Mouse (Mus musculus): Measurements from ENCODE around the gene Chrm5.
A peak's percentile ranks its signal among the peaks of the same experiment; 100 is the strongest.

Gene Chrm5

GRCm38 (mm10) chr2:112480669-112481068, at the start of gene Chrm5:
Chrm5 (minus strand) TSS chr2:112480769.
- no peak for DNase-seq

GRCm38 (mm10) chr2:112526933-112527332, 46.4 kb upstream of the Chrm5 start:
- no peak for DNase-seq

DNA sequence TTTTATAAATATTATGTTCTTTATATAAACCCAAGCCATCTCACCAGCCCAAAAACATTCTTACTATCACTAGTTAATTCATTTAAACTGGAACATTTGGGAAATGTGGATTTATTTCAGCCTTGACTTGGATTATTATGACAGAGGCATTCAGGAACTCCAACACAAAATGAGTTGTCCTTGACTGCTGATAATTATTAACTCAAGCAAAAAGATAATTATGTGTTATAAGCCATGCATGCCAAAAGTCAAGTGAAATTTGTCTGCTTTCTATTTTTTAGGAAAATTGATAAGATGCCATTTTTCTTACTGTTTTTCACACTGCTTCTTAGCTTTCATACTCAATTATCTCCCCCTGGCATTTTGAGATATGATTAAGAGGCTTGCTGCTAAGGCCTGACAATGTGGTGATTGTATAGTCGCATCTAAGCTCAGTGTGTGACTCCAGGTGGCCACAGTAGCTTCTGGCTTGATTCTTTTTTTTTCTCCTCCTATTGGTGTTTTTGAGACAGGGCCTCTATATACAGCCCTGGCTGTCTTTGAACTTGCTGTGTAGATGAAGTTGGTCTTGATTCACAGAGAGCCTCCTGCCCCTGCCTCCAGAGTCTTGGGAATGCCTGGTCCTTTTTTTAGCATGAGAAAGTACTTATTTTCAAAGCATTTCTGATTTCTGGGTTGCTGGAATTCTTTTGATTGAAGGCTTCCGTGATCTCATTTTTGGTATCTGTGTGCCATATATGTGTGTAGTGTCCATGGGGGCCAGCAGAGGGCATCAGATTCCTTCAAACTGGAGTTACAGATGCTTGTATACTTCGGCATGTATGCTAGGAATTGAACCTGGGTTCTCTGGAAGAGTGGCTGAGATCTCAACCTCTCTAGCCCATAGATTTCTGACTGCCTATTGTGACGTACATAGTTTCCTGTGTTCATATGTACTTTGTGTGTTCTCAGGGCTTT, 40.2 kb upstream of the Chrm5 start:
- no peak for DNase-seq

DNA sequence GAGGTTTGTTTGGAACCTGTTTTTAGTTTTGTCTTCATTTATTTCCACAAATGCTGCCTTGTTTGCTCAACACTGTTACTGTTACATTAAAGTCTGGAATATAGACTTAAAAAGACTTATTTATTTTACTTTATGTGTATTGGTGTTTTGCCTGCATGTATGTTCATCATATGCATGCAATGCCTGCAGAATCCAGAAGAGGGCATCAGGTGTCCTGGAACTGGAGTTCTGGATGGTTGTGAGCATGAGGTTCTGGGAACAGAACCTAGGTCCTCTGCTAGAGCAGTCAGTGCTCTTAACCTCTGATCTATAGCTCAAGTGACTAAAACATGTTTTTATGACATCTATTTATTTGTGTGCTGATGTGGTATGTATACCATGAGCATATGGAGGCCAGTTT, 38.0 kb upstream of the Chrm5 start:
- no peak for DNase-seq

DNA sequence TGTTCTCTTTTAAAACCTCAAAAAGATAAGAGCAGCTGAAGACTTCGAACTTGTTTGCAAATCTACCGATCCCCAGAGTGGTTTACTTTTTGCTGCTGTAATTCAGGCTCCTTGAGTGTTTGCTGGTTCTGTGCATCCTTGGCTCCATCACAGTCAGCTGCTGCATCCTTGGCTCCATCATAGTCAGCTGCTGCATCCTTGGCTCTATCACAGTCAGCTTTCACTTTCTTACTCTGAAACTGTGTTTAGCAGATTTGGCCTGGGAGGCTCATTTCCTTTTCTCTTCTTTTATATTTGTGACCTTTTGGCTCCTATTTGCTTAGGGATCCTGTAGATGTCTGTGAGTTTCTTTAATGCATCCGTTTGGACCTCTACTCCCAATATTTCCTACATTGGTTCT, 36.6 kb upstream of the Chrm5 start:
- DNase-seq = no peak

DNA sequence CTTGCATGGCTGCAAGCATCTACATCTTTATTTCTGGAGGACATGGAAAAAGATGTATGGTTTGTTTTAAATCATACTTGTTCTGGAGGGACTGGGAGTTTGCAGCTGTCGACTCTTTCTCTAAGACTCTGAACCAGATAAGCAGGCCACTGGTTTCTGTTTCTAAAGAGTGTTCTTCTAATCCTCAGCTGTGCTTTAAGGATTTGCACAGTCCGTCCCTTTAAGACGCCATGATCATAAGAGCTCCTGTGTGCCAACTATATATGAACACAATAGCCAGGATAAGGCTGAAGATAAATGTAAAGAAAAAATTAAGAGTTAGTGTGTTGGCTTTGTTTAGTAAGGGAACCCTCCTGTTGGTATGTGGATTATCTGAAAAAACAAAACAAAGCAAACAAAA, 36.2 kb upstream of the Chrm5 start:
- DNase-seq = no peak

GRCm38 (mm10) chr2:112513036-112513435, 32.5 kb upstream of the Chrm5 start:
- DNase-seq = no peak

GRCm38 (mm10) chr2:112510140-112510539, 29.6 kb upstream of the Chrm5 start:
- no peak for DNase-seq

- no peak for DNase-seq
Measured at GRCm38 (mm10) chr2:112507444-112507843, 26.9 kb upstream of the Chrm5 start.

- no peak for DNase-seq
Measured at GRCm38 (mm10) chr2:112506841-112507435, 26.4 kb upstream of the Chrm5 start.

DNA sequence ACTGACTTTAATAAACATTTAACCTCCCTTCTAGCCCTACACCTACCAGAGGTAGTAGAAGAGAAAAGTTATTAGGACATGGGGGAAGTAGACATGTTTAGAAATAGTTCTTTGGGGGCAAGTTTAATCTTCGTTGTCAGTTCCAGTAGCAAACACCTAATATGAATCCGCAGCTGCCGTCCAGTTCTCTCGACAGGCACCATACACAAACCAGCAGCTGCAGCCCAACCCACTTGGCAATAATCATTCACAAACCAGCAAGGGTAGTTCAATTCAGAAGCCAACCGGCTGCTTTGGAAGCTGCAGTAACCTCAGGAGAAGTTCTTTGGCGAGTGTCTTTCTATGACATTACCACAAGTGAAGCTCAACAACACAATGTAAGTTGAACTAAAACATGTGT, 23.4 kb upstream of the Chrm5 start:
- DNase-seq = no peak

DNA sequence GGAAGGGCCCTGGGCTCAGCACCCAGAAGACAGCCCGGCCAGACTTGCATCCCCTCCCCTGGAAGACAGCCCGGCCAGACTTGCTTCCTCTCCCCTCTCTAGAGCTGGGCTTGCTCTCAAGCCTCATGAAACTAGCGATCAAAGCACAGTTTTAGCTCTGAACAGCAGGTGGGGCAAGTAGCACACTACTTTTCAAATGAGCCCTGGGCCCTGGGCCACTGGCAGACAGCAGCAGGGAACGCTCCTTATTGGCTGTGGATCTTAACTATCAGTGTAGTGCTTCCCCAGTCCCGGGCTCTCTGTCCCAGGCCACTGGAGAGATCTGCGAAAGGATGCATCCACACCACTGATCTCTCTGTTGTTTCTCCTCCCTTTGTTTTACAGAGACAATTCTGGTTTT, 20.6 kb upstream of the Chrm5 start:
- peak; percentile 45 to 55 for DNase-seq

GRCm38 (mm10) chr2:112497851-112498250, 17.3 kb upstream of the Chrm5 start:
- DNase-seq = no peak

DNA sequence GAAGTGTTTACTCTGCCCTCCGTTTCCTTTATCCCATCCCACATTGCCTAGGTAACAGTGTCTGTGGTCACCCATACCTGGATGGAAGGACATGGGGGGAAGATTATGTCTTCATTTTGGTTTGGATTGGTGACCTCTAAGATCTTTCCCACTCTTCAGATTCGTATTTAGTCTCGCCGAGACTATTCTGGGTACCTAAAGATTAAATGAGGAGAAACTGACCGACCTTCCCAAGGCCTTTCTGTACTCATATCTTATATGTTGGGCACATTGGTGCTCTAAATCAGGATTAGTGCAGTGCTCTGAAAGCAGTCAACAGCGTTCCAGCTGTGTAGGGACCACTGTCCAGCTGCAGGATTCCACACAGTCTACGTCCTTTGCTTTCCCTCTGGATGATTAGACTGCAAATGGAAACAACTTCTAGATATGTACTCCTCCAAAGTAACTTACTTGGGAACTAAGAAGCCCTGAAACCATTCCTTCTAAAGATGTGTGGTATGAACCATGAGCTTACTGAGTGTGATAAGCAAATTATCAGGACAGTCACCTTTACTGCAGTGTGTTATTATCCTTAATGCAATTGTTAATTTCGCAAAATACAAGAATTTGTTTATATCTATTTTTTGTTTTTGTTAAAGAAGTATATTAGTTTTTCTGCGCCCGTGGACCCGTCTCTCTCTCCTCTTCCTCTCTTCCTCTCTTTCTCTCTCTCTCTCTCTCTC, 13.1 kb upstream of the Chrm5 start:
- DNase-seq = no peak

DNA sequence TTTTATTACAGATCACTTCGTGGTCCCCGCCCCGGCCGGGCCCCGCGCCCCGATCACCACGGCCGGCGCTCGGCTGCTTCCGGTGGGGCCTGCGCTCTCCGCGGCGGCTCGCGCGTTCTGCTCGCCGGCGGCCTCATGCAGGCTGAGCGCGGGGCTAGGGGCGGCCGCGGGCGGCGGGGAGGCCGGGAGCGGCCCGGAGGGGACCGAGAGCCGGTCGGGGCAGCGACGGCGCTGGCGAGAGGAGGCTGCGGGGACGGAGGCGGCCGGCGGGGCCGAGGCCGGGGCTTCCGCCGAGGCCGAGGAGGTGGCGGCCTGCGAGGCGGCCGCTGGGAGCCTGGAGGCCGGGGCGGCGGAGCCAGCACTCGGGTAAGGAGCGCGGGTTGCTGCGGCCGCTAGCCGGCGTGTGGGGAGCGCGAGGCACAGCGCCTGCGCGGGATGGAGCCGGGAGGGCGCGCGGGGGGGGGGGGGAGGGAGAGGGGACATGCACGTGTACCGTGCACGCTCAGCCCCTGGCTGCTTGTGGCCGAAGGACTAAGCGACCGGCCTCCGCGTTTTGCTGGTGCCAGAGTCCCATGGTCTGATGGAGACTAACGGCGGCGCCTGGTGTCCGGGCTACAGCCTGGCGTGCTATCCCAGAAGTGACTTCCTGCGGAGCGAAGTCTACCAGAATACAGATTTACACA, 12.4 kb upstream of the Chrm5 start, which contains the start of gene Aven:
TSS of gene Aven (plus strand) at position 109 of the 683 bp plus-strand sequence.
- peak; percentile 82 to 93 for DNase-seq

- DNase-seq = no peak
Measured at GRCm38 (mm10) chr2:112492431-112492855, 11.9 kb upstream of the Chrm5 start.

- no peak for DNase-seq
Measured at GRCm38 (mm10) chr2:112491629-112492028, 11.1 kb upstream of the Chrm5 start.

DNA sequence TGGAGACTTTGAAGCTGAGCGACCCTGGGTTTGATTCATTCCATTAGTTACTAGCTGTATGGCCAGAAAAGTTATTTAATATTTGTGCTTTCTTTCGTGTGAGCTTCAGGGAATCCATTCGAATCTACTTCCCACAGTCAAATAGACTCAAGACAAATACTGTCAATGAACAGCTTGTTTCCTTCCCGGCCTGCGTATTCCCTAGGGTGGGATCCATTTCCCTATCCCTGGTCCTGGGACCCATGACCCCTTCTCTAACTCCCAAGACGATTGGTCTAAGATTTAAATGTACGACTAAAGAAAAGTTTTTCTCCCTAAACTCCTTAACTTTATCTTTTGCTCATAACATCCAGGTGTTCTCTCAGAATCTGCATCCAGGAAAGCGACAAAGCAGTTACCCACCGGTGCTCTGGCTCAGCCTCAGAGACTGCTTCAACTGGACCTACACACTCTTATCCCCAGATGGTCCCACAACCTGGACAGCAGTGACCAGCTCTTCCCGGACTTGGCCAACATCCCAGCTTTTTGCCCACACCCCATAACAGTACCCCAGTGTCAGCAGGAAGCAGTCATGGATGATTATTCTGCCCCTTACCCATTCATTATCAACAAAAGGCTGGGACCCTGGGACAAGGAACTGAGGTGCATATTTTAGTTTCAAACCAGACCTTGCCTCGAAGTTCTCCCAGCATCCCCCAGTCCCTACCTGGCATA, 10.1 kb upstream of the Chrm5 start:
- no peak for DNase-seq

DNA sequence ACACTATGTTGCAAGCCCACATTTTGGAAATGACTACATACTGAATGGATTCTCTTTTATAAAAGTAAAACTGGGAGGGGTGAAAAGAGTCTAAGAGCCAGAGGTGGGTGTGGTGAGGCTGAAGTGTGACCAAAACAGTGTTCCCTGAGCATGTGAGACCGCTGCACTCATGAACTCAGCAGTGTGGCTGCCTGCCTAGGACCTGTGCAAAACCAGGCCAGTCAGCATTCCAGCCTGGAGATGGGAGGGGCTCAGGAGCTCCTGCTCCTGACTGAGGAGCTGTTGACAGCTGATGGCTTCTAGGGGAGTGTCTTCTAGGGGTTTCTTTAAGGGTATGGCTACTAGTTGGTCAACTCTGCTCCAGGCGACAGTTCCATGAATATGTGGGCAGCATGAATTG, 4.3 kb upstream of the Chrm5 start:
- no peak for DNase-seq

DNA sequence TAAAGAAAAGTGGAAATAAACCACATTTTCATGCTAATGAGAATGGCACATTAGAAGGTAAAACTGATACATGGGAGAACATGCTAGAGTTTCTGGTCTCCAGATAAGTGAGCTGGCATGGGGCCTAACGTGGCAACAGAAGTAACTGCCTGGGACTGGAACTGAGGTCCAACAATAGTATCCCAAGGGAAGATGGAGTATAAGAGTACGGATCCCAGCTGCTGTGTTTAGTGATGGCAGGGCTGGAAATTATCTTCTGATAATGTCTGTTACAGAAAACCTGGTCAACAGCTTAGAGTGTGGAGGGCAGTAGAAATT, 2.7 kb upstream of the Chrm5 start:
- DNase-seq = no peak

- no peak for DNase-seq
Measured at GRCm38 (mm10) chr2:112482533-112483333, 2.2 kb upstream of the Chrm5 start.

- DNase-seq = no peak
Measured at GRCm38 (mm10) chr2:112481564-112481963, 995 bp upstream of the Chrm5 start.

All from cerebellum, adult 18-20 months (tissue).